Mouse (Mus musculus) A20 (cell line): ENCODE results near the gene Gldc.
"Not testable (repeated sequence)": the region's sequence is repeated elsewhere in the genome, so short reads cannot be mapped to it uniquely, and the experiment has no call there.

Experiments used
- DNase-seq: peaks from one replicate; pipeline ENCODE4 v3.0.0-alpha.2; 2011; ENCODE audit warnings: low read depth, low spot score

The Gldc gene

DNA sequence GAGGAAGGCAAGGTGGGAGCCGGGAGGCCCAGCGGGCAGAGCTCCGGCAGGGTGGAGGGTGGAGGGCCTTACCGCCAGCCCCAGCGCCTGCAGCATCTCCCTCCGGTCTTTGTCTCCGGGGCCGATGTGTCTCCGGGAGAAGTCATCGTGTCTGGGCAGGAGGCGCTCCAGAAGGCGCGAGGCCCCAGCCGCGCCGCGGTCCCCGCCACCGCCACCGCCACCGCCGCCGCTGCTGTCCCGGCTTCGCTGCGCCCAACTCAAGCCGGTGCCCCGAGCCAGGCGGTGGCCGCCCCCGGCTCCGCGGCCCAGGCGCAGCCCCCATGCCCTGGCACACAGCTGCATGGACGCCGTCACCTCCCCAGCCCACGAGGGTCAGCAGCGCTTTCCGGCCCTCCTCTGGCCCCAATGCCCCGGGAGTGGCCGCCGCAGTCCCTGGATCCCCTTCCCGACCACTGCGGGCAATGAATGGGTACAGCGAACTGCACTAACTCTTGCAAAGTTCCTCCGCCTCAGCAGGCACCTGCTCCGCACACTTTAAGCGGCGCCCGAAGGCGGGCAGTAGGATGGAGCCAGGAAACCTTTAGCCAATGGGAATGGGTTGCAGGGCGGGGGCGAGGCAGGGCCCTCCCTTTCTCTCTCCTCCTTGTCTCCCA is at the start of gene Gldc:
TSS of gene Gldc (minus strand) at position 511 of the 653 bp plus-strand sequence.
- no peak for DNase-seq

DNA sequence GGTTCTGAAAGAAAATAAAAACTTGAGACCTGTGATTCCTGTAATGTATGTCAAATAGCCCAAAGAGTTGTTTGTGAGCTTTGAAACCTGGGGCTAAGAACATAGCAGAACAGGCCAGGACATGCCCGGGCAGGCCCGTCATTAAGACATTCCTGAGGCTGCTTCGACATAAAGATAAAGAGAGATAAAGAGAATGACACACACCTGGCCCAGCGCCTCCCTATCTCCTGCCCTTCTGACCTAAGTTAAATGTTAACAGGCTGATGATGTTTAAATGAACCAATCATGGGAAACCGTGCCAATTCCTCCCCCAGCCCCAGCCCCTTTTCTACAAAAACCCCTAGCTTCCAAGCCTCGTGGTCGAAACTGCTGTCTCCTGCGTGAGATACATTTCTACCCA is 47.4 kb upstream of the Gldc start:
- DNase-seq = not testable (repeated sequence)

DNA sequence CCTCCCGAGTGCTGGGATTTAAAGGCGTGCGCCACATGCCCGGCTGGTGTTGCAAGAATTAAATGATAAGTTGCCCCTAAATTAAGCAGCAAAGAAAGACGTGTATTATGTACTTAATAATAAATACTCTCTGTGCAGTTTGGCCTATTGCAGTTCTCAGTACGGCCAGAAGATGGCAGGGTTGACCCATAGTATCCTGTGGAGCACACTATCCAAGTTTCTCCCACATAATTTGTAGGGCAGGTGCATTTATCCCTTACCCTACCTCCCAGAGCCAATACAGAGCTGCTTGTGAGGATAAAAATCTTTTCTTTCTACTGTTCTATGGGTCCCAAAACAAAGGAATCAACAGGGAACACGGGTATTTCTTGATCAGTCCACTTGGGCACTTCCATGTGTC is 42.1 kb upstream of the Gldc start:
- DNase-seq = peak; percentile 30

DNA sequence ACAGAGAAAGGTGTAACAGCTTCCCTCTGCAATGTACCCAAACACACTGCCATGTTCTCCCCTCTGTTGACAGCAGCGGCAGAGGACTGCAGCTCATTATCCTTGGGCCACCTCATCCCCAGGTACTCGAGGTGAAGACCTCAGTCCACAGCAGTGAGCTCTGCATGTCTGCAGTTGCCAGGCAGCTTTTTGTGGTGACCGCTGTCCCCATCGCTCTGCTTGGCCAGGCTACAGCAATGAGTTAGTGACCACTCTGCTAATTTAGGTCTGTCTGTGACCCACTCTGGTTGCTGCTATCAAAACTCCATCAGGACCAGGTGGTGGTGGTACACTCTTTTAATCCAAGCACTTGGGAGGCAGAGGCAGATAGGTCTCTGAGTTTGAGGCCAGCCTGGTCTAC is 41.0 kb upstream of the Gldc start:
- DNase-seq = no peak

DNA sequence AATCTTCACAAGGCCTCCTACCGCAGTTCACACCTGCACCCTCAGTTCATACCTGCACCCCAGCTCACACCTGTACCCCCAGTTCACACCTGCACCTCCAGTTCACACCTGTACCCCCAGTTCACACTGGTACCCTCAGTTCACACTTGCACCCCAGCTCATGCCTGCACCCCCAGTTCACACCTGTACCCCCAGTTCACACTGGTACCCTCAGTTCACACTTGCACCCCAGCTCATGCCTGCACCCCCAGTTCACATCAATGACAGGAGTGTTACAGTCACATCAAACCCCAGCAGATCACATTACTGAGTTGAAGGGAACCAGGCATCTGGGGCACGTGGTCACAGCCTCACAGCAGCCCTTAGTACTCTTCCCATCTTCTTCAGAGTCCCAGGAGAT is 40.5 kb upstream of the Gldc start:
- DNase-seq = not testable (repeated sequence)

DNA sequence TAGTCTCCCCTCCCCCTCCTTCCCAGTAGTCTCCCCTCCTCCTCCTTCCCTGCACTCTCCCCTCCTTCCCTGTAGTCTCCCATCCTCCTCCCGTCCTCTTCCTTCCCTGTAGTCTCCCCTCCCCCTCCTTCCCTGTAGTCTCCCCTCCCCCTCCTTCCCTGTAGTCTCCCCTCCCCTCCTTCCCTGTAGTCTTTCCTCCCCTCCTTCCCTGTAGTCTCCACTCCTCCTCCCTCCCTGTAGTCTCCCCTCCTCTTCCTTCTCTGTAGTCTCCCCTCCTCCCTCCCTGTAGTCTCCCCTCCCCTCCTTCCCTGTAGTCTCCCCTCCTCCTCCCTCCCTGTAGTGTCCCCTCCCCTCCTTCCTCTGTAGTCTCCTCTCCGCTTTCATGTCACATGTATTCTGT is 38.8 kb upstream of the Gldc start:
- DNase-seq = no peak

DNA sequence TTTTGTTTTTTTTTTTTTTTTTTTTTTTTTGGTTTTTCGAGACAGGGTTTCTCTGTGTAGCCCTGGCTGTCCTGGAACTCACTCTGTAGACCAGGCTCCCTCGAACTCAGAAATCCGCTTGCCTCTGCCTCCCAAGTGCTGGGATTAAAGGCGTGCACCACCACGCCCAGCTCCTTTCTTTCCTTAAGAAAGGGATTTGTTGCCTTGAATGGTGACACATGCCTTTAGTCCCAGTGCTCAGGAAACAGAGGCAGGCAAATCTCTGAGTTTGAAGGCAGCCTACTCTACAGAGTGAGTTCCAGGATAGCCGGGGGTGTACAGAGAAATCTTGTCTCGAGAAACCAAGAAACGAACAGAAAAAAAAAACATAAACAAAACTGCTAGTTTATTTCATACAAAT is 33.8 kb upstream of the Gldc start:
- not testable (repeated sequence) for DNase-seq

DNA sequence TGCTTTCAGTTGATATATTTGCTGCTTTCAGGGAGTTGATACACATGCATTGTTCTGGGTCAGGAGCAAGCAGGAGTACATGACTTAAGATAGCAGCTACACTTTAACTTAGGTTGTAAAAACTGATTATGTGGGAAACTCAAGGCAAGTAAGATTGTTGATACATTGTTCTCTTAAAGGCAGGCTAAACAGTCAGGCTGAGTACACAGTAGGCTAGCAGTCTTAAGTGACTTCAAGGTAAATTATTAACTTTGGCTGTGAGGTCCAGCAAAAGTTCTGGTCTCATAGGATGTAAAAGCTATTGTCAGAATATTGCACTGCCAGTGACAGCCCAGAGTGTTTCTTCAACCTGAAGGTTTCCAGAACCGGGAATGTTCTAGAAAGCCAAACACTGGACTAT is 31.8 kb upstream of the Gldc start:
- no peak for DNase-seq

DNA sequence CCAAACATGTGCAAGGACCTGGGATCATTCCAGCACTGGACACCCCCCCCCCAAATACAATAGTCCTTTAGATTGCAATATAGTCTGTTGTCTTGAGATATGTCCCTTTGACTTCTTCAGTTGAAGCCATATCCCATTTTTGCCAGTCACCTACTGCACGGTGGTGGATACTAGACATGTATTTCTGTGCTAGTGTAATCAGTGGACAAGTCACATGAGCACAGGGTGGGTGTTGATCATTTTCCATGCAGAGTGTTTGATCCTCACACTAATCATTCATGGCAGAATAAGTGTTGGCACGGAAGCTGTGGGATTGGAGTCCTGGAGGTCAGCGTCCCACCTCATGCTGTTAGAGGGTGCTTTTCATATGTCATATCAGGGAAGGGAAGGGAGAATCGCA is 30.6 kb upstream of the Gldc start:
- no peak for DNase-seq

DNA sequence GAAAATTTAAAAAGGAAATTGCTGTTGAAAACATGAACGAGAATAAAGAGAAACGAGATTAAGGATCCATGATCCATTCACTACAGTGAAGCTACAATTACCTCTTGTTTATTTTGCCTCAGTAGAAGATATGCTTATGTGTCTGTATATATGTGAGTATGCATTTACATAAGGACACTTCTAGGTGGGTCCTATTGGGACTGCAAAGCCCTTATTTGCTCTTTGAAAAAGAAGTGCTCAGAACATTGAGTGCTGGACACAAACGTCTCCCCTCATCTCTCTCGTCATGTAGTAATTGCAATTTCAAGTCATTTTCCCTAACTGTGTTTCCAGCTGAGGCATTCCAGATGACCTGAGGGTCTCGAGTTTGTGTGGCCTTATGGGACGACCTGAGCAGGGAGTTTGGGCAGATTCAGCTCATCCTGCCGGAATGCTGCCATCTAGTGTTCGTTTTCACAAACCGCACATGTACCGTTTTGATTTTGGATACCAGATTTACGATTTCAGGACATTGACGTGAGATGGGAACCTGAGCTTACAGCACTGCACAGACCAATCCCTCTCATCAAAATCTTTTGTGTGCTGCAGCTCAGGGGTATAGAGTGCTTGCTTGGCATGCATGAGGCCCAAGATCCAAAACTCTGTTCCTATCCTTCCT is 30.1 kb upstream of the Gldc start:
- DNase-seq = peak; percentile 58

DNA sequence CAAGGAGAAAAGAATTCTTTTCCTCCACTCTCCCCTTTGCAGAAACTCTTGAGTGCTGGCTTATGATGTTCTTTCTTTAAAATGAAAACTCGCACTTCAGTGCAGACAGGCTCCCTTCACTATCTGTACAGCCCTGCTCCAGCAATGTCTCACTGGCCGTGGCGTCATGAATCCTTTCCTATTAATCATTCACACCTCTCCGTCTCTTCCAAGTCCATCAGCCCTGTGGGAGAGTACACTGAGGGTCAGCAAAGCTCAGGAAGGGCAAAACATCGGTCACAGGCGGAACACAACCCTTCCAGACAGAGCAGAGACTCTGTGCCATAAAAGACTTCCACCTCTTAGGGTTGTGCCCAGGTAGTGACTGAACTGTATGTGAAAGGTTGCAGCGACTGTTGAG is 26.9 kb upstream of the Gldc start:
- DNase-seq = no peak

DNA sequence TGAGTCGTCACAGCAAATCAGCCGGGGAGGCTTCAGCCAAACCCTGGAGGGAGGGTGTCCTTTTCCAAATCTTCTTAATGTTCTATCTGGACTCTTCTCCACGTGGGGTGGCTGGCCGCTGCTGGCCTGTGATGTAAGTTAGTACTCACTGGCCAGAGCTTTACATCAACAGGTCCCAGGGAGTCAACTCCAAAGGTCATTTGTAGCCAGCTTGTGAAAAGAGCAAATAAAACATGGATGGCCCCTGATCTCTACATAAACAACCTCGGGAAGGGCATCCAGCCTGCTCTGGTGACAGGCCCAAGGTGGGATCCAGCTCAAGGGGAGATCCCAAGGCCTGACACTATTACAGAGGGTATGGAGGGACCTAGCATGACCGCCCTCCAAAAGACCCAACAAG is 19.8 kb upstream of the Gldc start:
- DNase-seq = no peak

DNA sequence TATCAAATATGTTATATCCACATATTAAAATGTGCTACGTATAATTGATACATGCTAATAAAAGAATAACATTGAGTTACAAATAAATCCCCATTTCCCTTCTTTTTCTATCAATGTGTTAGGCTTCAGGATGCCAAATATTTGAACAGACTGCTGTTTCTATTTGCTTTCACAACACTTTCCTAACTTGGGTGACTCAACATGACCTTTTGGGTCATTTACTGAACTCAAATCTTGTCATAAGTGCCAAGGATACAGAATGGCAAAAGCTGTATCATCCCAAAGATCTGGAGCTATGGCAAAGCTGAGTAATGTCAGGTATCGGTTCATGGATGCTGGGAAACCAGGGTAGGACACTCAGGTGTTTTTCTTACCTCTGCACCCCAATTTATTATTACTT is 12.0 kb upstream of the Gldc start:
- DNase-seq = no peak

DNA sequence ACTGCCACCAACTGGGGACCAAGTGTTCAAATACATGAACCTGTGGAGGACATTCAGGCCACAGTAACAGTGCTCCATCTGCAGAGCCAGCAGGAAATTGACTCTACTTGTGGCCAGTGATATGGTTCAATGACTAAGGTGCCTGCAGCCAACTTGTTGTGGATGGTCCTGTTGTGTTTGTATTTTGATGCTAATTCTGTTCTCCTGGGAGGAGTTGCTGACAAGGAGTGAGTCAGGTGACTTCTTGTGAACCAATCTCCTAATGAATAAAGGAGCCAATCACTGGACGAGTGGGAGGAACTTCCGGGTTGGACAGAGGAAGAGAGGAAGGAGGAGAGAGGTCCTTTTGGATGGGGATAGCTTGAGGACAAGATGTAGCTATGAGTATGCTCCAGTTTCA is 10.3 kb upstream of the Gldc start:
- DNase-seq = no peak

DNA sequence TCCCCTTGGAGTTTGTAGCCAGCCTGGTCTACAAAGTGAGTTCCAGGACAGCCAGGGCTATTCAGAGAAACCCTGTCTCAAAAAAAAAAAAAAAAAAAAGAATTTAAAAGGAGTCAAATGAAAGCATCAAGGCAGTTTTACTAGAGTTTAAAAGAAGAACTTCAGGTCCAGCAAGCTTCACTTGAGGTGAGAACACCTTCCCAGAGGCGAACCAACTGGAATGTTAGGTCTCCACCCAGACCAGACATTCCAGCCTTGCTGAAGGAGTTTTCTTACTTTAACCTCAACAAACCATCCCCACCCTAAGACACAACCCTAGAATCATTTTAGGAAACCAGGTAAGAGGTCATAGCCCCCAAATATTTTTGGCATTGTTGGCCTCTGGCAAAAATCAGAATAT is 4.8 kb upstream of the Gldc start:
- DNase-seq = no peak

DNA sequence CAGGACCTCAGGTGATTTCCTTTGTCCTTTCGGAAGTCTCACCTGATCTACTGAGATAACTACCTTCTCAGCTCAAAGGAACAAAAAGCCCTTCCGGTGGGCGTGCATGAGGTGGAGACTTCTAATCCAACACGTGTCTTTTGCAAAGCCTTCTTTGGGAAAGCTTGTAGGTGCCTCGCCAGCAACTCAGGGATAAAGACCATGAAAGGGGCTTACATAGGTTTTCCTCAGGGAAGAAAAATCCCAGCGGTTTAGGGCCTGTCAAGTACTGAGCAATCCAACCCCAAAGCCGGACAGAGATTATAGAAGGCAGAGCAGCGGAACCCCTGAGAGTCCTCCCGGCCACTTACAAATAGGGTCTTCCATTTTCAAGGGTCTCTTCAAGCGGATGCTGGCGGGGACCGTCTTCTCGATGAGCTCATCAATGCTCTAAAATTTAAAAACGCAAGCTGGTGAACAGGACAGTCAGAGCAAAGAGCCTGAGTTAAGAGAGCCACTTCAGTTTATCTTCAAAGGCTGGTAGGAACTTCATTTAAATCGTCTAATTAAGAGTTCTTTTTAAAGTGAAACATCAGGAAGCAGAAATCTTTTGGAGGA is 1.1 kb downstream of the Gldc start:
- DNase-seq = no peak

DNA sequence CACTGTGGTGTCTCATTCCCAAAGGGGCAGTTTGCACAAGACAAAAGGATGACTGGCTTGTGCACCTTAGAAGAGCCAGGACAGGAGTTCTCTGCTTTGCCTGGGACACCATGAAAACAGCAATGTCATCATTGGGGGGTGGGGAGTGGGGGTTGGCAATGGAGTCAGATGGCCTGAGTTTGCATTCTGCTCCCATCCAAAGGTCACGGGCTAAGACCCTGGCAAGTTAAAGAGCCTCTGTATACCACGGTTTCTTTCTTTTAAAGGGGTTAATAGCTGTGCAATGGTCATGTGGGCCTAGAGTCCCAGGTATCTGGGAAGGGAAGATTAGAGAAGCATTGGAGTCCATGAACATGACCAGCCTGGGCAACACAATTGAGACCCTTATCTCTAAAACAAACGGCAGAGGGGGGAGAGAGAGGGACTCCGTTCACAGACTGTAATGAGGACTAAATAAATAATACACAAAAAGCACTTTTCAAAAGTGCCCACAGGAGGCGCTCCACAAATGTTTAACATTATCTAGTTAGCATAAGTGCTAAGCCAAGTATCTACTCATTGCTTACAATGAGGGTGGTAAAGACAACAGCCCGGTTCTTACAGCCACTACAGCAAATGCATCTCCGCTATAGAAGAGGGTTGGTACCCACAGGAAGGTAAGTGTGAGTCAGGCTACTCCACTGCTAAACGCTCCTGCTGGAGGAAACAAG is 3.7 kb downstream of the Gldc start:
- DNase-seq = peak; percentile 10

DNA sequence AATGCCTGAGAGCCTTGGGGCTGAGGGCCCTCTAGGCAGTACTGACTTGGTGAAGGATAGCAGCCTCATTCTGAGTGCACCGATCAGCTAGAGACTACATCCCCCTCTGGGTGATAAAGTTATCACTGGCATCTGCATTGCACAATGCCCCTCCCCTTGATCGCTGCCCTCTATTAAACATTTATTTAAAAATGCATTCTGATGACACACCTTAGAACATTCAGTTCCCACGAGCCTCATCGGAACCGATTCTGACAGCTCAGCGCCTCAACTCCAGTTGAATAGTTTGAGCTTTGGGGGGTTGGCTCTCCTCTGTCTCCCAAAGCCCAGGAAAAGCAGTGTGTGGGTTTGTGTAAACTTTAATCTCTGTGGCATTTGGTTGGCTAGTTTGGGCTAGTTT is 4.9 kb downstream of the Gldc start:
- no peak for DNase-seq

DNA sequence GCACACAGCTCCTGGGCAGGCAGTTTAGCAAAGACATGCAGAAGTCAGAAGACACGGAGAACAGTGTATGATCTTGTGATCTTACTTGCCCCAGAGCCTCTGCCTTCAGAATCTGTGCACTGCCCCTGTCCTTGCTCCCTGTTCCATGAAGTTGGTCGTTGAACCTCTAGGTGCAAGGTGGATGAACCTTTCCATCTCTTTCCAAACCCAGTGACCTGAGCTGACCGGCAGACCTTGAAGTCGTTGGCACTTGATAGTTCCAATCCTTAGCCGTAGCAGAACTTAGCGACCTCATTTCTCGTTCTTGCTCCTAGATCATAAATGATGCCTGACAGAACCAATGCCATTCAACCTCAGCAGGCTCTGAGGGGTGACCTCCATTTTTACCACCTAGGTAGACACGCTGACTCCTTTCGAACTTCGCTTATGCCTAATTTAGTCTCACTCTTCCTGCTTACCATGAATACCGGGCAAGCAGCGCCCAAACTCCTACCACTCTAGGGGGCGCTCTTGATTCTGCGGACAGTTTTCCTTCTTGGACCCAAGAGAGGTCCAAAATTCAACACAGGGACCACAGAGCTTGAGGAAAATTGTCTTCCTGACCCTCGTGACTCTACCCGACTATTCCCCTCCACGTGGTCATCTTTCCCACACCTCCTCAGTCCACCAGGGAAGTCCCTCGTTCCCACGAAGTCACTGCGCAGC is 8.3 kb downstream of the Gldc start:
- DNase-seq = no peak

DNA sequence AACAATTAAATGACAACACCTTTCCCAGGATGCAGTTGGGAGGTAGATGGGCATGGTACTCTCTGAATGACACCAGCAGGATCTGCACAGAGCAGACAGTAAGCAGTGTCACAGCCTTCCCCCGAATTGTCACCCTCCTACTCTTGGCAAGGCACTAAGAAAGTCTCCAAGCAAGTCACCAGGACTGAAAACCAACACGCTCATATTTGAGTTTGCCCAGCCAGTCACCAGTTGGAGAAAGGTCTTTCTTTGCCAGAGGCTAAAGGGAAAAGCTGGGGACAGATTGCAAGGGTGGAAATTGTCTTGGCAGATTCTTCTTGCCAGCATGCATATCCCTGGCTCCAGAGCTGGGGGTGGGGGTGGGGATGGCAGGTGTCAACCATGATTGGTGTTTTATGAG is 11.0 kb downstream of the Gldc start:
- DNase-seq = no peak

DNA sequence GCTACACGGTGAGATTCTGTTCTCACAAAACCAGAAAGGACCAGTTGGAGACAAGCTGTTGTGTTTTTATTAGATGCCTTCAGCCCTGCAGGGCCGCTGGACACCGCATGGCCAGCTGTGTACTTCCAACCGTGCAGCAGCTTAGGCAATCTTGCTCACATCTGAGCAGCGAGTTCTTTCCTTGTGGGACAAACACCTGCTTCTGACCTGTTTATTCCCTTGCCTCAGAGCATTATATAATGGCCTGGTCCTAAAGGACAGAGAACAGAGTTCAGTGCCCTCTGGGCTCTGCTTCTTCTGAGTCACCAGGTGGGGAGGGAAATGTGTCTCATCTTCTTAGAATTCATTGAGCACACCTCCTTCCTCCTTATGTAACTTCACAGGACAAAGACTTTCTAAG is 12.4 kb downstream of the Gldc start:
- no peak for DNase-seq

DNA sequence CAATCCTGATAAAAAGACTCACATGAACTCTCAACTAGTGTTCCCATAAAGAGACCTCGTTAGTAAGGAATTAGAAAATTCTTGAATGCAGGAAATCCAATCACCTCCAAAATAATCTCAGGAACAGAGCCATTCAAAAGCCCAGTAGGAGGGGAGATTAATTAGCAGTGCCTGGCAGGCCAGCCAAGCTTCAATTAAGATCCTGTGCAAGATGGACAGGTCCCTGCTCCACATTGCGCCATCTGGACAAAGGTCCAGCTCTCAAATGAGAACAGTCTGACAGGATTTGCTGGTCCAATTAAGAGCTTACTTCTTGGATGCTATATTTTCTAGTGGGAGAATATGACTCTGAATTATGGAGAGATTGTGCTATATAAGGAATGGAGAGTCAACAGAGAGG is 15.2 kb downstream of the Gldc start:
- no peak for DNase-seq
